In the genomic region with DNA sequence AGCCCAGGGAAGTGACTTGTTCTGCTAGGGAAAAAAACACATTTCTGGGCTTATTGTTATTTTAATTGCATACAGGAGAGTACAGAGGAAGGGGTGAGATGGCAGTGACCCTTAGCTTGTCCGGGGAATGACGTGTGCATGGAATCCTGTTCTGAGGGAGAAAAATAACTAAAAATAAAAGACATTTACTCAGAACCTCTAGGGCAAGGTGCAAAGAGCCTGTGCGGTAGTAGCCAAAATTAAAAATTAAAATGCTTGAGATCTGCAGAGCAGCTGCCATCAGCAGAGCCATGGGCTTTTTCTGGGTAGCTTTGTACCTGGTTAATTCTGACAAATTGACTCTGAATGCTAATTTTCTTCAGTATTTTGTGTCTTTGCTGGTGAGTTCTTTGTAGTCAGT, we compare ENCODE assay signal across 22 mouse cellular contexts.
DNase-seq lines count a peak whose midpoint lies in the region; ATAC-seq and TF ChIP-seq lines count a peak whose summit lies in the region.
"Had no signal": no experiment of that assay in that cellular context is flagged by ENCODE, and none has a peak within 500 bp of the region (broad histone marks: within the 10 kb centered on the region; RNA-seq: fewer than 3 reads in every experiment).

No protein-coding gene starts in this region.

- H3K9me3 ChIP-seq in hindbrain, embryonic 12.5 days (replicated peaks), result no peaks in the 10 kb centered on the region
- no peaks in the 10 kb centered on the region for H3K9me3 ChIP-seq in hindbrain, embryonic 10.5 days
- H3K9me3 ChIP-seq in ES-E14 (ENCODE audit: control insufficient read depth, insufficient read depth, low read depth, low read length), result no peaks in the 10 kb centered on the region
- no peaks in the 10 kb centered on the region for H3K9me3 ChIP-seq in kidney, postnatal 0 days (replicated peaks; ENCODE audit: low read length)
- H3K9me3 ChIP-seq: embryonic facial prominence, embryonic 15.5 days; heart, embryonic 15.5 days; intestine, embryonic 15.5 days; limb, embryonic 12.5 days; midbrain, embryonic 12.5 days had no signal

- peaks cover 7% of the 10 kb centered on the region; the same call in 1 of the 2 replicates for H3K4me1 ChIP-seq in hindbrain, embryonic 12.5 days
- peaks cover 6% of the 10 kb centered on the region; the same call in 1 of the 2 replicates for H3K4me1 ChIP-seq in hindbrain, embryonic 10.5 days (replicated peaks)
- no peaks in the 10 kb centered on the region for H3K4me1 ChIP-seq in ES-E14 (ENCODE audit: control insufficient read depth in 2 of 2, insufficient read depth in 2 of 2, low read length in 2 of 2, poor library complexity in 1 of 2)
- H3K4me1 ChIP-seq in kidney, postnatal 0 days (replicated peaks; ENCODE audit: insufficient read depth, low read length), result no peaks in the 10 kb centered on the region
- H3K4me1 ChIP-seq: embryonic facial prominence, embryonic 15.5 days; limb, embryonic 12.5 days; midbrain, embryonic 12.5 days had no signal

- DNase-seq in hindbrain, embryonic 10.5 days (ENCODE audit: low spot score), result no peak
- DNase-seq in kidney, adult 9 months, result peak; percentile 55
- no peak for DNase-seq in kidney, postnatal 10 days
- DNase-seq in ES-E14 (ENCODE audit: low read depth, low spot score), result peak; percentile 2
- peak; percentile 3 for DNase-seq in kidney, postnatal 0 days (ENCODE audit: low spot score)
- no peak for DNase-seq in layer of hippocampus, postnatal 36 days
- DNase-seq: cerebellum, adult 11 months; cerebellum, adult 9-11 months; heart, postnatal 4 days; liver, postnatal 0 days; thymus, adult 2 months; thymus, postnatal 4 days had no signal

- 0 out of 2 replicates have a peak, but pooled peaks have one; percentile 16 for ATAC-seq in hindbrain, embryonic 12.5 days (ENCODE audit: low FRiP score)
- no peak for ATAC-seq in kidney, postnatal 0 days (replicated peaks; ENCODE audit: low FRiP score, low read depth)
- ATAC-seq: forebrain, embryonic 14.5 days; intestine, embryonic 15.5 days; liver, postnatal 0 days; lung, postnatal 0 days had no signal

- no peak overlapping the region for H3K9ac ChIP-seq in hindbrain, embryonic 12.5 days
- no peak overlapping the region for H3K9ac ChIP-seq in ES-E14 (ENCODE audit: insufficient read depth, low read depth, low read length, poor library complexity, severe bottlenecking)
- no peak overlapping the region for H3K9ac ChIP-seq in kidney, postnatal 0 days (ENCODE audit: low read depth, low read length)
- H3K9ac ChIP-seq: embryonic facial prominence, embryonic 15.5 days; heart, embryonic 15.5 days; intestine, embryonic 15.5 days; limb, embryonic 12.5 days; liver, postnatal 0 days; midbrain, embryonic 12.5 days had no signal

- in situ Hi-C loops in ES-E14 (cut with MboI; ENCODE audit: low sequenced_read_pairs in 2 of 2, unreplicated experiment in 2 of 2), result no loop called here

- no peaks in the 10 kb centered on the region for H3K36me3 ChIP-seq in hindbrain, embryonic 12.5 days
- H3K36me3 ChIP-seq in hindbrain, embryonic 10.5 days, result no peaks in the 10 kb centered on the region
- H3K36me3 ChIP-seq in ES-E14 (ENCODE audit: control insufficient read depth, insufficient read depth, low read length, poor library complexity, severe bottlenecking), result no peaks in the 10 kb centered on the region
- H3K36me3 ChIP-seq in kidney, postnatal 0 days (ENCODE audit: insufficient read depth, low read length), result no peaks in the 10 kb centered on the region
- H3K36me3 ChIP-seq: embryonic facial prominence, embryonic 15.5 days; heart, embryonic 15.5 days; intestine, embryonic 15.5 days; limb, embryonic 12.5 days; midbrain, embryonic 12.5 days had no signal

- TF ChIP-seq CTCF in kidney, postnatal 0 days (IDR thresholded peaks at IDR 0.05; ENCODE audit: low read depth), result no peak

- 41% methylated on average over 3 of the region's 3 CpGs for WGBS in hindbrain, embryonic 12.5 days
- WGBS in hindbrain, embryonic 10.5 days, result 49% methylated on average over 3 of the region's 3 CpGs
- 57% methylated on average over 3 of the region's 3 CpGs for WGBS in kidney, postnatal 0 days

- no peak overlapping the region for H3K27ac ChIP-seq in hindbrain, embryonic 12.5 days
- H3K27ac ChIP-seq in hindbrain, embryonic 10.5 days, result no peak overlapping the region
- H3K27ac ChIP-seq in ES-E14 (ENCODE audit: insufficient read depth, low read depth, low read length, poor library complexity, severe bottlenecking), result no peak overlapping the region
- H3K27ac ChIP-seq in kidney, postnatal 0 days, result no peak overlapping the region
- H3K27ac ChIP-seq: embryonic facial prominence, embryonic 15.5 days; heart, embryonic 15.5 days; intestine, embryonic 15.5 days; layer of hippocampus, adult 2 months; limb, embryonic 12.5 days; midbrain, embryonic 12.5 days had no signal

- H3K27me3 ChIP-seq in hindbrain, embryonic 12.5 days, result no peaks in the 10 kb centered on the region
- no peaks in the 10 kb centered on the region for H3K27me3 ChIP-seq in hindbrain, embryonic 10.5 days (ENCODE audit: insufficient read depth, poor library complexity, severe bottlenecking)
- no peaks in the 10 kb centered on the region for H3K27me3 ChIP-seq in kidney, postnatal 0 days (ENCODE audit: insufficient read depth, low read length)
- H3K27me3 ChIP-seq: embryonic facial prominence, embryonic 15.5 days; heart, embryonic 15.5 days; intestine, embryonic 15.5 days; limb, embryonic 12.5 days; midbrain, embryonic 12.5 days had no signal

- H3K4me2 ChIP-seq in hindbrain, embryonic 12.5 days (replicated peaks), result no peak overlapping the region
- H3K4me2 ChIP-seq in kidney, postnatal 0 days (ENCODE audit: low read length), result no peak overlapping the region
- H3K4me2 ChIP-seq: embryonic facial prominence, embryonic 15.5 days; heart, embryonic 15.5 days; intestine, embryonic 15.5 days; limb, embryonic 12.5 days; liver, embryonic 11.5 days; midbrain, embryonic 12.5 days had no signal

- H3K4me3 ChIP-seq in hindbrain, embryonic 12.5 days, result no peak overlapping the region
- H3K4me3 ChIP-seq in hindbrain, embryonic 10.5 days, result no peak overlapping the region
- H3K4me3 ChIP-seq in ES-E14 (ENCODE audit: insufficient read depth in 1 of 2, low read depth in 1 of 2, low read length in 2 of 2, poor library complexity in 1 of 2, severe bottlenecking in 1 of 2), result no peak overlapping the region
- H3K4me3 ChIP-seq in kidney, postnatal 0 days (replicated peaks; ENCODE audit: low read depth, low read length), result no peak overlapping the region
- H3K4me3 ChIP-seq: embryonic facial prominence, embryonic 15.5 days; heart, embryonic 15.5 days; intestine, embryonic 15.5 days; layer of hippocampus, adult 2 months; limb, embryonic 12.5 days; midbrain, embryonic 12.5 days had no signal

TF ChIP-seq in ES-E14, 5 proteins besides CTCF, POLR2A, EP300 and RAD21:
- TF ChIP-seq ZC3H11A (IDR thresholded peaks at IDR 0.05; ENCODE audit: borderline replicate concordance, low read depth, low read length) (no peak), HCFC1 (IDR thresholded peaks at IDR 0.05; ENCODE audit: borderline replicate concordance, insufficient read depth, low read length) (no peak)

Comparison
In these comparisons a context has a peak if more than half of its experiments do, and no peak if none do; other contexts are left out.
1. DNase-seq: peak in kidney, adult 9 months (single experiment), ES-E14 (single experiment) and kidney, postnatal 0 days (single experiment); none in hindbrain, embryonic 10.5 days (single experiment), kidney, postnatal 10 days (single experiment) and layer of hippocampus, postnatal 36 days (0 of 2).